Mouse (Mus musculus): ENCODE data around the gene Mthfd1. TPM values are rescaled to one million over a fixed set of nuclear protein-coding genes. Genes with fewer than 3 reads are reported as not detected.

Gene Mthfd1
- polyA plus RNA-seq, 1 experiment, result 6.1 TPM

- no peak for TF ChIP-seq CTCF (IDR thresholded peaks at IDR 0.05; ENCODE audit: control insufficient read depth, insufficient read depth, insufficient replicate concordance, low read depth, low read length)
- TF ChIP-seq POLR2A (IDR thresholded peaks at IDR 0.05; ENCODE audit: control insufficient read depth, low read depth, low read length), result no peak
- Histone ChIP-seq H3K4me3 (ENCODE audit: control insufficient read depth, low read depth, low read length) (no peak overlapping the region), H3K27ac (ENCODE audit: control insufficient read depth, insufficient read depth, low read depth, low read length) (no peak overlapping the region), H3K4me1 (ENCODE audit: control insufficient read depth, insufficient read depth, low read length) (peaks cover 2% of the 10 kb centered on the region; the same call in 1 of the 2 replicates), H3K36me3 (ENCODE audit: control insufficient read depth, insufficient read depth, low read length) (no peaks in the 10 kb centered on the region), H3K27me3 (ENCODE audit: control insufficient read depth, insufficient read depth, low read length) (no peaks in the 10 kb centered on the region)
Measured at GRCm38 (mm10) chr12:76345759-76346455, 90.8 kb downstream of the Mthfd1 start.

GRCm38 (mm10) chr12:76349680-76350220 lies 94.7 kb downstream of the Mthfd1 start:
- H3K4me1 ChIP-seq (ENCODE audit: control insufficient read depth, insufficient read depth, low read length), result peaks cover 2% of the 10 kb centered on the region; the same call in 1 of the 2 replicates
- no peak for TF ChIP-seq POLR2A (IDR thresholded peaks at IDR 0.05; ENCODE audit: control insufficient read depth, low read depth, low read length)
- TF ChIP-seq CTCF (IDR thresholded peaks at IDR 0.05; ENCODE audit: control insufficient read depth, insufficient read depth, insufficient replicate concordance, low read depth, low read length), result no peak
- H3K4me3 ChIP-seq (ENCODE audit: control insufficient read depth, low read depth, low read length), result no peak overlapping the region
- H3K27ac ChIP-seq (ENCODE audit: control insufficient read depth, insufficient read depth, low read depth, low read length), result no peak overlapping the region
- H3K36me3 ChIP-seq (ENCODE audit: control insufficient read depth, insufficient read depth, low read length), result no peaks in the 10 kb centered on the region
- H3K27me3 ChIP-seq (ENCODE audit: control insufficient read depth, insufficient read depth, low read length), result no peaks in the 10 kb centered on the region

GRCm38 (mm10) chr12:76360868-76361267 lies 105.8 kb downstream of the Mthfd1 start:
- Histone ChIP-seq H3K4me3 (ENCODE audit: control insufficient read depth, low read depth, low read length) (no peak overlapping the region), H3K27ac (ENCODE audit: control insufficient read depth, insufficient read depth, low read depth, low read length) (no peak overlapping the region), H3K4me1 (ENCODE audit: control insufficient read depth, insufficient read depth, low read length) (no peaks in the 10 kb centered on the region), H3K36me3 (ENCODE audit: control insufficient read depth, insufficient read depth, low read length) (no peaks in the 10 kb centered on the region), H3K27me3 (ENCODE audit: control insufficient read depth, insufficient read depth, low read length) (no peaks in the 10 kb centered on the region)
- no peak for TF ChIP-seq POLR2A (IDR thresholded peaks at IDR 0.05; ENCODE audit: control insufficient read depth, low read depth, low read length)
- no peak for TF ChIP-seq CTCF (IDR thresholded peaks at IDR 0.05; ENCODE audit: control insufficient read depth, insufficient read depth, insufficient replicate concordance, low read depth, low read length)

GRCm38 (mm10) chr12:76361405-76362302 lies 106.6 kb downstream of the Mthfd1 start:
- TF ChIP-seq CTCF (IDR thresholded peaks at IDR 0.05; ENCODE audit: control insufficient read depth, insufficient read depth, insufficient replicate concordance, low read depth, low read length), result no peak
- no peak for TF ChIP-seq POLR2A (IDR thresholded peaks at IDR 0.05; ENCODE audit: control insufficient read depth, low read depth, low read length)
- Histone ChIP-seq H3K4me3 (ENCODE audit: control insufficient read depth, low read depth, low read length) (no peak overlapping the region), H3K27ac (ENCODE audit: control insufficient read depth, insufficient read depth, low read depth, low read length) (no peak overlapping the region), H3K27me3 (ENCODE audit: control insufficient read depth, insufficient read depth, low read length) (no peaks in the 10 kb centered on the region), H3K4me1 (ENCODE audit: control insufficient read depth, insufficient read depth, low read length) (no peaks in the 10 kb centered on the region), H3K36me3 (ENCODE audit: control insufficient read depth, insufficient read depth, low read length) (no peaks in the 10 kb centered on the region)

- no peak overlapping the region for H3K27ac ChIP-seq (ENCODE audit: control insufficient read depth, insufficient read depth, low read depth, low read length)
- H3K36me3 ChIP-seq (ENCODE audit: control insufficient read depth, insufficient read depth, low read length), result no peaks in the 10 kb centered on the region
- no peaks in the 10 kb centered on the region for H3K4me1 ChIP-seq (ENCODE audit: control insufficient read depth, insufficient read depth, low read length)
- TF ChIP-seq POLR2A (IDR thresholded peaks at IDR 0.05; ENCODE audit: control insufficient read depth, low read depth, low read length) (no peak), CTCF (IDR thresholded peaks at IDR 0.05; ENCODE audit: control insufficient read depth, insufficient read depth, insufficient replicate concordance, low read depth, low read length) (no peak)
- no peak overlapping the region for H3K4me3 ChIP-seq (ENCODE audit: control insufficient read depth, low read depth, low read length)
- H3K27me3 ChIP-seq (ENCODE audit: control insufficient read depth, insufficient read depth, low read length), result no peaks in the 10 kb centered on the region
Measured at GRCm38 (mm10) chr12:76362303-76362676, 107.2 kb downstream of the Mthfd1 start.

- Histone ChIP-seq H3K4me3 (ENCODE audit: control insufficient read depth, low read depth, low read length) (no peak overlapping the region), H3K27me3 (ENCODE audit: control insufficient read depth, insufficient read depth, low read length) (no peaks in the 10 kb centered on the region), H3K4me1 (ENCODE audit: control insufficient read depth, insufficient read depth, low read length) (peaks cover 6% of the 10 kb centered on the region), H3K36me3 (ENCODE audit: control insufficient read depth, insufficient read depth, low read length) (no peaks in the 10 kb centered on the region; the same call in 1 of the 2 replicates), H3K27ac (ENCODE audit: control insufficient read depth, insufficient read depth, low read depth, low read length) (no peak overlapping the region)
- TF ChIP-seq POLR2A (IDR thresholded peaks at IDR 0.05; ENCODE audit: control insufficient read depth, low read depth, low read length), result no peak
- no peak for TF ChIP-seq CTCF (IDR thresholded peaks at IDR 0.05; ENCODE audit: control insufficient read depth, insufficient read depth, insufficient replicate concordance, low read depth, low read length)
Measured at GRCm38 (mm10) chr12:76366276-76366675, 111.2 kb downstream of the Mthfd1 start.

All from testis, adult 2 months (tissue).